Mouse (Mus musculus) heart, adult 18-20 months (tissue): ENCODE measurements at regions not wholly inside any gene's neighbourhood (a gene's known extent, or its start where the extent isn't known, plus 50 kb on each side); places are given as distances from the start of the nearest gene placed in this dataset.

Experiments used
- DNase-seq, 2 experiments: peaks; one replicate each; pipeline ENCODE4 v3.0.0; 2021 to 2022; ENCODE audit warnings: mixed read lengths in 1 of 2

DNA sequence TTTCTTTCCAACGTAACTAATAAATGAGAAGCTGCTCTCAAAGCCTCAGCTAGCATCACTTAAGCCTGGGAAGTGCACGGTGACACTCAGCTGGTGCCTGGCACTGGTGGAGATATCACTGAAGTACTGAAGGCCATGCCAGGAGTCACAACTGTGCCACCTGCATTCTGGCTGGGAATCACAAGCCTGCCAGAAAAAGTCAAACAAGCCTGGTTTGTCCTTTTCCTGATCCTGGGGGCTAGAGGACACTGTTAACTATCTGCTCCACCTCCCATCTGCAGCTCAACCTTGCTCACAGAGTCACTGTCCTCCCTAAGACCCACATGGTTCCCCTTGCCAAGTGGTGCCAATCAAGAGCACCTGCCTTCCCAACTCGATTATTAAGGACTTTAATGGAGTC is 135.2 kb upstream of the Car8 start:
- peak in 1 of 2 experiments; percentile 8 for DNase-seq

- no peak for DNase-seq
Observed at GRCm38 (mm10) chr4:8372069-8372468, 133.2 kb upstream of the Car8 start.

DNA sequence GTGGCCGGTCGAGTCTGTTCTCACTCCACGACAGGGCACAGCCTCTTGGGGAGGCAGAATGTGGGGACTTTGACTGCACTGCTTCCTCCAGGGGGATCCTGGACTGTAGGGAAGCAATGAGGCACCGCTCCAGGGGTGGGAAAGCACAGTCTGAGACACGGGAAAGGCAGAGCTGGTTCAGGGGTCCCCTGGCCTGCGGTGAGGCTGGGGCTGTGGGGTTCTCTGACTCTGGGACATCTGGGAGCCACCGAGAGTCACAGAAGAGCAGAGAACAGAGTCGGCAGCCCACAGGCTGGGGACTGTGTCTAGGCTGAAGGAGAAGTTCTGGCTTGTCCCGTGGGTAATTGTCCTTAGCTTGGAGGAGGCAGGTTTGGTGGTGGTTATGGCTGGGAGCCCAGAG is 131.9 kb upstream of the Car8 start:
- DNase-seq = no peak

- DNase-seq = peak; percentile 55 to 69
Observed at GRCm38 (mm10) chr4:8367487-8368276, 128.8 kb upstream of the Car8 start.

DNA sequence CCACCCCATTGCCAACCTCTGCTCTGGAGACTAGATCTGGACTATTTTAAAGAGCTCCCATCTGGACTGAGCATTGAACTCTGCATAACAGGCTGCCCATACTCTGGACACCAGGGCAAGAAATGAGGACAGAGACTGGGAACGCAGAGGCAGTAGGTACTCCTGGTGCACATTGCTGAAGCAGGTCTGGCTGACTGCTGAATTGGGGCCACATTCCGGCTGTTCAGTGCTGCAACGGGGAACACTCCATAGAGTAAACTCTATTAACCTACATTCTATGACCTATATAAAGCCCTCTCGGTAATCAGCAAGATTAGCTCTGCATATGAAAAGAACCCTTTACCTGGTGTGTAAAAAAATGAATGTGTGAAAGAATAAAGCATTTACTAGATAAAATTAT is 128.1 kb upstream of the Car8 start:
- no peak for DNase-seq

GRCm38 (mm10) chr4:8362409-8362808 is 123.6 kb upstream of the Car8 start:
- no peak for DNase-seq

DNA sequence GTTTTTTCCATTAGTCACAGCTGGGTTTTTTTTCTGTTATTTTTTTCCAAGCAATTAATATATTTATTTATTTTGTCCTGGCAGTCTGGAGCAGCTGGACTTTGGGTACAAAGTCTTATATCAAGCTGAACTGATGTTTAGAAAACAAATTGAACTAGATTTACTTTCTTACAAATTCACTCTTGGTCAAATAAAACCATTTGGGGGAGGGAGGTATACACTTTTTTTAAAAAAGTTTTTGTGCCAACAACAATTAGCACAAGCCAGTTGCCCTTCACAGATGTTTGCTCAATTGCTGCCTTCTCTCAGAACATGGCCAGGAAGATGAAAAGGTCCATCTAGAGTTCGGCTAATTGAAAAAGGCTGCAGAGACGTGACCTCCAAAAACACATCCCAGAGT is 123.1 kb upstream of the Car8 start:
- DNase-seq = no peak

DNA sequence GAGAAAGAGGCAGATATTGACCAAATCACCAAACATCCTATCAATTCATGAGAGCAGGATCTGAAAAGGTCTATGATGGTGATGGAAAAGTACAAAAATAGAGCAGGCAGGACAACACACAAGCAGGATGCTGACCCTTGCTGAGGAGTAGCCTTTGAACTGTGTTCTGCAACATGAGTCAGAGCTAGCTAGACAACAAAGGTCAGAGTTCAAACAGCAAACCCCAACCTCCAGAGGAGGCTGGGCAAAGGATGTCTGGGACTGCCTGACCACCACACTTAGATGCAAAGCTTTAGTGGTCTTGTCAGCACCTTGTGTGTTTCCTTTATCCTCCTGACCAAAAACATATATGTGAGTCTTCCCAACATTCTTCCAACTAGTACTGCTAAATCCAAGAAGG is 122.5 kb upstream of the Car8 start:
- no peak for DNase-seq

- no peak for DNase-seq
Observed at GRCm38 (mm10) chr4:8357443-8357842, 118.6 kb upstream of the Car8 start.

DNA sequence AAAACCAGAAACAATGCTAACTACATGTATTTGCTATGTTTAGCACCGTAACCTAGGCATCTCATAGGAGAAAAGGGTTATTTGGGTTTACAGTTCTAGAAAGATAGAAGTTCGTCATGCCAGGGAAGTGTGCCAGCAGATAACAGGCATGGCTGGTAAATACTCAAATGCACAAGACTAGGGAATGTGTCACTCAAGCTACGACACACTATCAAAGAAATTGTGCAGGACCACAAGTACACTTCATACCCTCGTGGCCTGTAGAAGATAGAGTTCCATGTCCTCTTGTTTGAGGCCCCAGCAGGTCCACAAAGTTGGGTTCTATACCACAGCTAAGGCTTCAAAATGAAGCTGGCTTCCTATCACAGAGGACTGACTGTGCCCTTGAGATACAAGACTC is 103.1 kb upstream of the Car8 start:
- no peak for DNase-seq

- DNase-seq = no peak
Observed at GRCm38 (mm10) chr4:8309241-8309987, 70.6 kb upstream of the Car8 start.

- no peak for DNase-seq
Observed at GRCm38 (mm10) chr4:8292563-8292962, 53.7 kb upstream of the Car8 start.

DNA sequence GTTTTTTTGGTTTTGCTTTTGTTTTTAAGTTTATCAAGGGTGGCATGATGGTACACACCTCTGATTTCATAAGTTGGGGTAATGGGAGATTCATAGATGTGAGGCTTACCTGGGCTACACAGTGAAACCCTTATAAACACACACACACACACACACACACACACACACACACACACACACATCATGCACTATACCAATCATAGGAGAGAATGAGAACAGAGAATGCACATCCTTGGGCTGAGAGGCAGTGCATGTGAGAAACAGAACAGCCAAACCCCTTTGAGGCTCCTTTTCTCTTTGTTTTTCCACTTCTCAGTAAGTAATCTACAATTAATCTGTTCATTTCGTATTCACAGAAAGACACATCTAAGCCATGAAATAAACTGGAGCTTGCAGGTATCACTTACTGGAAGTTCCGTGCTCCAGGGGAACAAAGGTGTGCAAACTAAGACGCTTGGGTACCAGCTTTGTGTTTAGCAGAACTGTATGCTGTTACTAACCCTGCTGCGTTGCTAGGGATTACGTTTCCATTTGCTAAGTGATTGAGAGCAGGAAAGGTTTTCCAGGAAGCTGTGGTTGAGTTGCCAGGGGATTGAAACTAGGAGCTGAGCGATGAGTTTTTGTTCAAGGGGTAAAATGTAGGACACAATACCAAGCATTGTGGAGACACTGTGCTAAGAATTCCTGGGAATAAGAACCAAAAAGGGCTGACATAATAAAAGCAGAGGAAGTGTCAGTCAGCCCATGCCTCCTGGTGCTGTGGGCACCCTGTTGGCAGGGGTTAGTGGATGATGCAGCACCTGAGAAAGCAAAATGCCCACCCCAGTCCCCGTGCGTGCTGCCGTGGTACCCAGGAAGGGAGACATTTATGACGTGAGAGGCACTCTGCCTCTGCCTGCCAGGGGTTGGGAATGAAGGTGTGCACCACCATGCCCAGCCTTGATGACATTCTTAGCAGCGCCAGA is 53.0 kb upstream of the Car8 start:
- DNase-seq = no peak

DNA sequence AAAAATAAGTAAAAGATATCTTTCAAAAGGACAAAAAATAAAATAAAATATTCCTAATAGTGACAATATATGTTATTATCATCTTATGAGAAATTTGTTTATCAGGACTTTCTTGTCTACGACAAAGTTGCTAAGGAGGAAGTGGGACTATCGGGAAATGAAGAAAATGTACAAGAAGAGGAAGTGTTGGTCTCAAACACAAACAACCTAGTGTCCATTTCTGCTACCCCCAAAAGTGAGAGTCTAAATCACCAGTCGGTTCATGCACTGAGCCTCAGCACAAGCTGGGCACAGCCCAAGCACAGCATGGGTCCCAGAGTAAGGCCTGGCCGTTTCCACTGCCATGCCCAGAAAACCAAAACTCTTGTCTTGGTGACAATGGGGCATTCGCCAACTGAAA is 51.1 kb upstream of the Car8 start:
- DNase-seq = no peak
